Mouse (Mus musculus): ENCODE data around the gene Tlr4. TPM values are rescaled to one million over a fixed set of nuclear protein-coding genes. Genes with fewer than 3 reads are reported as not detected.

Tlr4 gene
- total RNA-seq (2015) = 21.8 and 22.9 TPM in 2 replicates
- 18.2 and 27.0 TPM in 2 replicates for total RNA-seq (2017)

DNA sequence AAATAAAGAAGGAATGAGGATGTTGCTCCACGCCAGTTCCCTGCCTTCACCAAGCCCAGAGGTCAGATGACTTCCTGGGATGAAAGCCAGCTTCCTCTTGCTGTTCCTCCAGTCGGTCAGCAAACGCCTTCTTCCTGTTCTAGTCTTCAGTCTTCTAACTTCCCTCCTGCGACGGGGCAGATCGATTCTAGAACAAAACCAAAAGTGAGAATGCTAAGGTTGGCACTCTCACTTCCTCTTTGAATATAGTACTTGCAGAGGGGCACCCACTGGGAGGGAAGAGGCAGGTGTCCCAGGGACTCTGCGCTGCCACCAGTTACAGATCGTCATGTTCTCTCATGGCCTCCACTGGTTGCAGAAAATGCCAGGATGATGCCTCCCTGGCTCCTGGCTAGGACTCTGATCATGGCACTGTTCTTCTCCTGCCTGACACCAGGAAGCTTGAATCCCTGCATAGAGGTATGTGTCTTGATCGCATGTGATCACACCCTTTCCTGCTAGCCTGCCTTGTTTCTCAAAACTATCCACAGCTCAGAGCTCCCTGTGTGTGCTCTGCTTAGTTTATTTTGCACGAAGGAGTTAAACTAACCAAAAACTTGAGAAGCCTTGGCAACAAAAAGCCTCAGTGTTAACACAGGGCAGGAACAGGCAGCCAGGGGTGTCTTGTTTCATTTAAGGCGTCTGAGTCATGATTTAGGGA, at the start of gene Tlr4:
Tlr4 (plus strand) TSS at position 122 of the 700 bp plus-strand sequence.
- peak; percentile 87 for ATAC-seq (ENCODE audit: poor library complexity, severe bottlenecking)

DNA sequence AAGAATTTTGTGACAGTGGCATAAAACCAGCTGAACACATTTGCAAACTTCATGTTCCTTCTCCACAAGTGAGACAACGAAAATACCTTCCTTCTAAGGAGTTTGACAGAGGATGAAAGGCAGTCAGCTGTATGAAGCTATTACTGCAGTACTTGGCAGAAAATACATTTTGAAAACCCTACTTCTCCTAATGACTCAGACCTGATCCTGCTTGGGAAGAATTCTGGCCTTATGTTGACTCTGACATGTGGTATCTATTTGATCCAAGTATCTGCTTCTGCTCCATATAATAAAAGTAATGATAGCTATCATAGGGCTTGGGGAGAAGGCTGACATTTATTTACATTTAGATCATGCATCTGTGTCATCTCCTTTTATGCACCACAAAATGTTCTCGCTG, 33.1 kb upstream of the Tlr4 start:
- ATAC-seq (ENCODE audit: poor library complexity, severe bottlenecking) = no peak

- ATAC-seq (ENCODE audit: poor library complexity, severe bottlenecking) = peak; percentile 99
Observed at GRCm38 (mm10) chr4:66796683-66797082, 30.7 kb upstream of the Tlr4 start.

DNA sequence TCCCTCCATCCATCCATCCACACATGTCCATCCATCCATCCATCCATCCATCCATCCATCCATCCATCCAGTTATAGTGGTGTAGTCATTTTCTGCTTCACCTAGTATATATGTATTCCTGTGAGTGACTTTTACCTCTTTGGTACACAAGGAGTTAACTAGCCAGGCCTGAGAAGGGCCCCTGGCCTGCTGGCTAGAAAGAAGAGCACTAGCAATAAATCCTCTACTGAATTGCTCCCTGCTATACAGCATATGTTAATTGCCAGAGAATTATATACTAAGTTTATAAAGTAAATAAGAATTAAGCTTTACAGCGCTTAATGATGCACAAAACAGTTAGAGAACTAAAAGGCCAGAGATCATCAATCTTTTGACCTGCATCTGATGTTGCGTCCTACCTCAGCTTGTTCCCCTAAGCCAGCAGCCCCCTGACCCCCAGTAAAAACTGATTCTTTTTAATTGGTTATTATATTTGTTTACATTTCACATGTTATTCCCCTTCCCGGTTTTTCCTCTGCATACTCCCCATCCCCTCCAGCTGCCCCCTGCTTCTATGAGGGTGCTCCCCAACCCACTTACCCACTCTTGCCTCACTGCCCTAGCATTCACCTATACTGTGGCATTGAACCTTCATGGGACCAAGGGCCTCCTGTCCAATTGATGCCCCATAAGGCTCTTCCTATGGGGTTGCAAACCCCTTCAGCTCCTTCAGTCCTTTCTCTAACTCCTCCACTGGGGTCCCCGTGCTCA, 22.7 kb upstream of the Tlr4 start:
- no peak for ATAC-seq (ENCODE audit: poor library complexity, severe bottlenecking)

GRCm38 (mm10) chr4:66805747-66806146, 21.6 kb upstream of the Tlr4 start:
- peak; percentile 62 for ATAC-seq (ENCODE audit: poor library complexity, severe bottlenecking)

DNA sequence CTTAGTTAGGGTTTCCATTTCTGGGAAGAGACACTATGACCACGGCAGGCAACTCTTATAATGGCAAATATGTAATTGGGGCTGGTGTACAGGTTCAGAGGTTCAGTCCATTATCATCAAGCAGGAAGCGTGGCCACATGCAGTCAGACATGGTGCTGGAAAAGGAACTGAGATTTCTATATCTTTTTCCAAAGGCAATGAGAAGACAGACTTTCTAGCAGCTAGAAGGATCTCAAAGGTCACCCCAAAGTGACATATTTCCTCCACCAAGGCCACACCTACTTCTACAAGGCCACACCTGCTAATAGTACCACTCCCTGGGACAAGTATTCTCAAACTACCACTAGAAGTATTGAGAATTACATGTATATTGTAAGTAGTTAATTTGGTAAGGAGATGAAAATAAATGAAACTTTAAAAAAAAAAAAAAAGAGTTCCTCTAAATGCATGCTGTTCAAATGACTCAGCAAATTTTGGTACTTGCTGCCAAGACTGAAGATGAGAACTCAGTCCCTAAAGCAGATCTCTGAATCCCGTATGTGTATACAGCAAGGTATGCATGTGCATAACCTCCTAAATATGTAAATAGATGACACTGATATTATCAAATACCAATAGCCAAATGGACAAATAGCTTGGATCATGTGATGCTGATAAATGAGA, 10.9 kb upstream of the Tlr4 start:
- ATAC-seq (ENCODE audit: poor library complexity, severe bottlenecking) = peak; percentile 82

GRCm38 (mm10) chr4:66821171-66821570, 6.2 kb upstream of the Tlr4 start:
- ATAC-seq (ENCODE audit: poor library complexity, severe bottlenecking) = no peak

DNA sequence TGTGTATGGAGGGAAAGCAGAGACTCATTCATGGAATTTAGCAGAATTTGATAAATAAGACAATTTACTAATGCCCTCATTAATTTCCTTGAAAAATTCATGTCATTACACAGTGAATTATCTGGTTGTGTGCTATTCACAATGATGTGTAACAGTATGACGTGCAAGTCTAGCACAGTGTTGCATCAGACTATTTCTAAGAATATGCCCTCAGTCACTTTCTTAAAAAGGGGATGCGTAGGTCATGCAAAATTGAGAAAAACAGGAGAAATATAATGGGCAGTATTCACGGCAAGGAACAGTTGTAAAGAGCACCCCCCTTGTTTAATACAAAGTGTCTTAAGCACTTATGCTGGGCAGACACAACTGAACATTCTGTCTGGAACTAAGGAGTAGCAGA, 5.6 kb upstream of the Tlr4 start:
- ATAC-seq (ENCODE audit: poor library complexity, severe bottlenecking) = peak; percentile 67

DNA sequence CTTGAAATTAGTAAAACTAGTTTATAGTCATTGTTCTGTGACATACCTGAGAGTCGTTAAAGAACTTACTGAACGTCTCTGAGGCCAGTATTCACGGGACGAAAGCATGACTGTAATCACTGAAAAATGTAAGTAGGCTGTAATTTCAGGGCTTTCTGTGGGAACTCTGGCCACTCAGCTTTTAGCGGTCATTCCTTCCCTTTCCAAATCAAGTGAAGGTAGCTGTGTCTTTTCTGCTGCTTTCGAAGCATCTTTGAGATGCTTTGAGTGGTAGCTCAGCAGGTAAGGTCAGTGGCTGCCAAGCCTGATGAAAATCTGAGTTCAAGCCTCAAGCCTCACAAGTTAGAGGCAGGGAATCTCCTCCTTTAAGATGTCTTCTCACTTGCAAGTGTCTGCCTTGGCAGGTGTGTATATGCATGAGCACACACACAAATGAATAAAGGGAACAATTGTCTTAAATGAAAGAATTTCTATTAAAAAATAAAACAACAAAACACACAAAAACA, 832 bp downstream of the Tlr4 start:
- no peak for ATAC-seq (ENCODE audit: poor library complexity, severe bottlenecking)

GRCm38 (mm10) chr4:66828686-66829085, 1.3 kb downstream of the Tlr4 start:
- ATAC-seq (ENCODE audit: poor library complexity, severe bottlenecking) = peak; percentile 17; the same call in 1 of the 2 replicates

DNA sequence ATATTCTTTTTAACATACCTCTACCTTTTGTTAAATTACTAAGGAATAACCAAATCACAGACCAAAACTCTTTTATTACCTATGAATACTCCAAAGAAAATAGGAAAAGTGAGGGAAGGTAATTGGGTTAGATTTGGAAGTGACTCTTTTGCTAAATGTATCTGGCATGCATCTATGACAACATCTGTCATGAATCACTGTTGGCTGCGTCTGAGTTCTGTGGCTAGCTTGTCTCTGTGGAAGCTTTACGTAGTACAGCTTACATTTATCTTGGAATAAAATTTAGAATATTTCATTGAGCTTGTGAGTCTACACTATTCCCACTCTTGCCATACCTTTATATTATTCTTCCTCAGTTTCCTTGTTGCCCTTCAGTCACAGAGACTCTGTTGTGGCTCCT, 10.7 kb downstream of the Tlr4 start:
- no peak for ATAC-seq (ENCODE audit: poor library complexity, severe bottlenecking)

GRCm38 (mm10) chr4:66843255-66843654, 15.9 kb downstream of the Tlr4 start:
- peak; percentile 98 for ATAC-seq (ENCODE audit: poor library complexity, severe bottlenecking)

DNA sequence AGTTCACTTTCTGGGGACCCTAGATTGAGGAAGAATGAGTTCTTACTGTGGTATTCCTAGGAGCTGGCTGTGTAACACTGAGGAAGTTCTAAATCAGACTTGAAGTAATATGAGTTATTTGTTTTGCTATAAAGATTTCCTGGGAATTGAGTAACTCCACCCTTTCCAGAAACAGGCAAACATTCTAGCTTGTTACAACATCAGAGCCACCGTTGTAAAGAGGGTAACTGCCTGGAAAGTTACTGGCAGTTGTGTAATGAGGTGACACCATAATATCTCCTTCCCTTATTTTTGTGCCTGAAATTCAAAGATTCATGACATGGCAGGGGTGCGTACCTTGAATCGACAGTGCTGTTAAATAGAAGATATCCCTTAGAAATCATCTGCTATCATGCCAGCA, 24.6 kb downstream of the Tlr4 start:
- ATAC-seq (ENCODE audit: poor library complexity, severe bottlenecking) = peak; percentile 87

GRCm38 (mm10) chr4:66856992-66857391, 29.6 kb downstream of the Tlr4 start:
- peak; percentile 87 for ATAC-seq (ENCODE audit: poor library complexity, severe bottlenecking)

GRCm38 (mm10) chr4:66869919-66870318, 42.5 kb downstream of the Tlr4 start:
- no peak for ATAC-seq (ENCODE audit: poor library complexity, severe bottlenecking)

DNA sequence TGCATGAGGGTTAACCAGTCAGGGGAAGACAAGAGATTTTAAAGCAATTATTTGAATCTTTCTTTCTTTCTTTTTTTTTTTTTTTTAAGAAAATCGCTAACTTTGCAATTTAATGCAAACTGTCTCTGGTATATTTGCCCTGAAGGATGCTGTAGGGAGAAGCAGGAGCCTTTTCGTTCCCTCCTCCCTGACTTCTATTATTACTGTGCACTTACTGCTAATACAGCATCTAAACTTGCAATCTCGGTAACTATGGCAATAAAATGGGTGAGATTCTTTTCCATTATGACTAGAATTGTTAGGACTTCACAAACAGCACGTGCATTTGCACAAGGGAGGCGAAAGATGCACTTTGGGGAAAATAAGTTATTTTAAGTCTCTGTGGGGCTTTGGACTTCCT, 44.6 kb downstream of the Tlr4 start:
- ATAC-seq (ENCODE audit: poor library complexity, severe bottlenecking) = no peak

DNA sequence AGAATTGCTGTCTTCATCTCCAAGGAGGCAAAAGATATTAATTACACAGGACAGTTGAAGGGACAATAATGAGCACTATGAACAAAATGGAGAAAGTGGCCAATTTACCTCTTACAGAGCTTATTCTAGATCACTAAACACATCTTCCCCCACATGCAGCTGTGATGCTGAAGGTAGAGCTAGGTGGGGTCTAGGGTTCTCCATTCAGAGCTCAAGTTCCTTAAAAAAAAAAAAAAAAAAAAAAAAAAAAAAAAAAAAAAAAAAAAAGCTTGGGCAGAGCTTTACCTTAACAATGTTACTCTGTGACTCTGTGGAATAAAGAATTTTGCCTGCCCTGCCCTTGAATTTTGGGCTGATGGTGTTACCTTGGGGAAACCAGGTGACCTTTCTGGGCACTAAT, 46.0 kb downstream of the Tlr4 start:
- ATAC-seq (ENCODE audit: poor library complexity, severe bottlenecking) = no peak

- no peak for ATAC-seq (ENCODE audit: poor library complexity, severe bottlenecking)
Observed at GRCm38 (mm10) chr4:66875751-66876150, 48.4 kb downstream of the Tlr4 start.

GRCm38 (mm10) chr4:66877609-66878008, 50.2 kb downstream of the Tlr4 start:
- ATAC-seq (ENCODE audit: poor library complexity, severe bottlenecking) = no peak

- ATAC-seq (ENCODE audit: poor library complexity, severe bottlenecking) = no peak
Observed at GRCm38 (mm10) chr4:66881496-66881895, 54.1 kb downstream of the Tlr4 start.

- ATAC-seq (ENCODE audit: poor library complexity, severe bottlenecking) = no peak
Observed at GRCm38 (mm10) chr4:66883264-66883663, 55.9 kb downstream of the Tlr4 start.

- no peak for ATAC-seq (ENCODE audit: poor library complexity, severe bottlenecking)
Observed at GRCm38 (mm10) chr4:66894547-66894946, 67.2 kb downstream of the Tlr4 start.

Data from megakaryocyte, adult 5-6 weeks (primary cell).